Mouse (Mus musculus): Measurements from ENCODE around the gene Casp8.

DNA sequence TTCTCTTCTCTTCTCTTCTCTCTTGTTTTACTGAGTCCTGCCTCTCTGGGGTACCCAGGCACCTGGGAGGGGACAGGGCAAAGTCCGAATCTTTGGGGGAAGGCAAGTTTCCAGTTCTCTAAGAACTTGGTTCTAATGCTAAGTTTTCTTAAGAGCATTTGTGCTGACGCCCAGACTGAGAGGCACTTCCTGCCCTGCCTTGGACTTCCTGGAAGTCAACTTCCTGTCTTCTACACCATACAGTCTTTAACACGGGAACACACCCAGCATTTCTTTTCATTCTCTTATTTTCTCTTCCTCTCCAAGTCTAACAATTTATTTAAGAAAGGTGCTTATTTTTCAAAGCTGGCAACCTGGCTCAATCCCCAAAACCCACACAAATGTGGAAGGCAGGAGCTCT is 11.5 kb downstream of the Casp8 start:
- TF ChIP-seq CTCF (IDR thresholded peaks at IDR 0.05; ENCODE audit: low read depth), result no peak
- TF ChIP-seq EP300 (optimal IDR thresholded peaks at IDR 0.05), result no peak

Measured in stomach, postnatal 0 days (tissue).